Mouse (Mus musculus) adrenal gland, adult 8-10 months (tissue): ENCODE results near the gene Mterf4. TPM values are rescaled to one million over a fixed set of nuclear protein-coding genes. Genes with fewer than 3 reads are reported as not detected.

Experiments
- DNase-seq: peaks from one replicate; pipeline ENCODE4 v3.0.0; 2022
- microRNA-seq, 2 experiments: library from miRNA; unstranded; fragments of <30 nt; microRNA quantifications; one replicate each; pipeline ENCODE4 v1.2.0; 2022
- total RNA-seq, 4 experiments: library from RNA; stranded (reverse); gene quantifications; 2 replicates each; pipeline ENCODE4 v1.2.4; 2022

Mterf4 gene
- total RNA-seq, 4 experiments from 2014 or later, result 25.1 to 28.8 (median 26.1) TPM

DNA sequence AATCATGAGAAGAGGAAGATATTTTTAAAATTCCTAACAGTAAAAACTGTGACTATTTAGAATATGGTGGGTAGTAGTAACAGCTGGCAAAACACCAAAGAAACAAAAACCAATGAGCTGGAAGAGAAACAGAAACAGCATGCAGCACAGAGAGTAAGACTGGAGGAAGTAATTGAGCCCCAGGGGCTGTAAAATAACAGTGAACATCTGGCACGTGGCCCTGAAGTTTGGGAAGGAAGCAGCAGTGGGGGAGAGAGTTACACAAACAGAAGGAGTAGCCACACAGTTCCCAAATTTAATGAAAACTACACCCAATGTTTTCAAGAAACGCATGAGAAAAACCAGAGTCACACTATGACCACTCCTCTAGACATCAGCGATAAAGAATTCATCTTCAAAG lies 38.5 kb downstream of the Mterf4 start:
- DNase-seq, result no peak

DNA sequence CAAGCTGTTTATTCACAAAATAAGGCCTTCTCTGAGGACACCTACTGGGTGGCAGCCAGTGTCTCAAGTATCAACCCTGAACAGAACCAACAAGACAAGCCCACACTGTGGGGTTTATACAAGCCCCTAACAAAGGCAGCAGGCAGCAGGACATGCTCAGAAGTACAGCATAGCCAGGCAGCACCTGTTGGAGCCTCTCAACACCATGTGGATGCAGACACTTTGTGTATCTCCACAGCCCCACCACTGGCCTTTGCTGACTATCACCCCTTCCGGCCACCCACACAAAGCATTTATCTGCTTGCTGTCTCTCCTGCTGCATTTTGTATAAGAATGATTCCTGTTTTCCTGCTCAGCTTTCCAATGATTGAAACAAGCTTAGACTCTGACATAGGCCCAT lies 48.2 kb downstream of the Mterf4 start:
- DNase-seq, result no peak

DNA sequence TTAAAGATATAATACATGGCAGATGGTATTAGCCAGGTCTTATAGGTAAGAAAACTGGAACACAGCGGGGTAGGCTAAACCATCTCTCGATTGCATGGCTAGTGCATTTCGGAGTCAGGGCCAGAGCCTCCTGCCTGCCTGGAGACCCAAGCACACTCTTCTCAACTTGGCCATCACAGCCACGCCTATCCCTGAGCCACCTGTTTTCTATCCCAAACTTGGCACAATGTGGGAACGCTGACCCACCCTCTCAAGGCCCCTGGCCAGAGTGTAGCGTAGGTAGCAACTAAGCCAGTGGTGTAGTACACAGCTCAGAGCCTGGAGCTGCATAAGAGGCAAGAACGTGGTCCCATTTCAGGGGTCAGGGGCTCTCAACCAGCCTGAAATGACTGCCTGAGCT lies 50.0 kb downstream of the Mterf4 start:
- no peak for DNase-seq

DNA sequence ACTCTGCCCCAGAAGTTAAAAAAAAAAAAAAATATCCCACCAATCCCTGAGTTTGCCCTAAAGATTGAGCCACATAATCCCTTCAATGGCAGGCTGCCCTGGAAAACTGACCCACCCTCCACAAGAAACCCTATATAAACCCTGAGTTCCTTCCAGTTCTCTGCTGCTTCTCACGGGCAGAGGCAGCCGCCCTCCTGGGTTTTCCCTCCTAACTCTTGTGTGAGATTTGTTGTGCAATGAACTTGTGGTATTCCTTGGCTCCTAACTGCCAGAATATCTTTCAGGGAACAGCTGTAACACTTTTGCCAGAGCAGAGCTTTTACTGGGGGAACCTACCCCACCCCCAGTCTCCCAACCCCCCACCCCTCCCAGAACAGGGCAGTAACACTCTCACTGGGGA lies 53.1 kb downstream of the Mterf4 start:
- no peak for DNase-seq

Small RNAs within 50 kb of the gene (microRNA-seq; reads per million reads assigned to microRNA genes)
- 0 reads per million in 2 experiments for gene Mir6345
- gene Mir6901, result 0 reads per million in 2 experiments
- gene Mir6902, result 0 to 0.35 reads per million in 2 experiments

Other genes starting within 250 kb of the Mterf4 start
- 10 to 100 TPM; 55.1 to 76.1 (median 69.1) TPM for gene Kif1a, start 204.0 kb downstream of the Mterf4 start, total RNA-seq
- under 1 TPM in 1 of 4 experiments, not detected in 3; 0.26 TPM for gene Agxt, start 170.7 kb downstream of the Mterf4 start, total RNA-seq
- gene 2310007B03Rik, start 145.0 kb downstream of the Mterf4 start, total RNA-seq, result not detected
- gene Crocc2, start 137.2 kb downstream of the Mterf4 start, total RNA-seq, result under 1 TPM in 2 of 4 experiments, not detected in 2; 0.03 TPM
- 10 to 100 TPM; 22.2 to 31.9 (median 26.0) TPM for gene Sned1, start 70.1 kb downstream of the Mterf4 start, total RNA-seq
- gene Ppp1r7, start 36.9 kb upstream of the Mterf4 start, total RNA-seq, result 10 to 100 TPM; 31.1 to 46.5 (median 35.7) TPM
- gene Pask, start 37.6 kb upstream of the Mterf4 start, total RNA-seq, result 1 to 10 TPM; 4.9 to 7.9 (median 5.8) TPM
- not detected for gene Ano7, start 68.0 kb upstream of the Mterf4 start, total RNA-seq
- 100 to 1,000 TPM; 299 to 422 (median 334) TPM for gene Hdlbp, start 172.9 kb upstream of the Mterf4 start, total RNA-seq
- 10 to 100 TPM; 17.1 to 26.1 (median 24.0) TPM for gene Farp2, start 206.2 kb upstream of the Mterf4 start, total RNA-seq